15 mouse cellular contexts compared by ENCODE assay signal in genomic region chr9:104075808-104076207, GRCm38 (mm10). TPM values are rescaled to one million over a fixed set of nuclear protein-coding genes. Genes with fewer than 3 reads are reported as not detected.
DNase-seq lines count a peak whose midpoint lies in the region; ATAC-seq and TF ChIP-seq lines count a peak whose summit lies in the region.
"Had no signal": no experiment of that assay in that cellular context is flagged by ENCODE, and none has a peak within 500 bp of the region (broad histone marks: within the 10 kb centered on the region; RNA-seq: fewer than 3 reads in every experiment).

No protein-coding gene starts in this region.

- DNase-seq in hindbrain, embryonic 11.5 days (ENCODE audit: low spot score): peak; percentile 43
- peak; percentile 62 for DNase-seq in 416B (ENCODE audit: low read depth)
- DNase-seq in MEL (ENCODE audit: low read depth, low spot score): peak; percentile 70
- DNase-seq in embryo, embryonic 9.5 days (ENCODE audit: extremely low spot score): peak; percentile 29
- DNase-seq in left cerebral cortex, adult 11 months (ENCODE audit: low spot score): no peak
- DNase-seq in lung, adult 18-20 months: no peak
- no peak for DNase-seq in left cerebral cortex, adult 8-10 months (ENCODE audit: low spot score in 2 of 2)
- DNase-seq: cerebellum, postnatal 36 days; right cerebral cortex, postnatal 25 days had no signal

- no peaks in the 10 kb centered on the region for H3K36me3 ChIP-seq in hindbrain, embryonic 11.5 days (ENCODE audit: control insufficient read depth, insufficient read depth, low read length)
- no peaks in the 10 kb centered on the region; the same call in 1 of the 2 replicates for H3K36me3 ChIP-seq in hindbrain, embryonic 16.5 days (ENCODE audit: control insufficient read depth, insufficient read depth, low read length)
- H3K36me3 ChIP-seq in MEL (ENCODE audit: control insufficient read depth in 1 of 2, insufficient read depth in 2 of 2, low read length in 2 of 2): peaks cover 0 to 10% of the 10 kb centered on the region in 2 experiments; a peak in 3 of 4 replicates
- H3K36me3 ChIP-seq: midbrain, embryonic 15.5 days had no signal

- peak in 2 of 3 experiments; percentile 70 to 73; a peak in 4 of 6 replicates for TF ChIP-seq CTCF in MEL (IDR thresholded peaks at IDR 0.05 in 2 of 3, conservative IDR thresholded peaks at IDR 0.05 in 1 of 3; ENCODE audit: control insufficient read depth in 1 of 3, insufficient read depth in 1 of 3, low read depth in 2 of 3, low read length in 3 of 3, poor library complexity in 1 of 3, severe bottlenecking in 1 of 3)

- H3K9ac ChIP-seq in hindbrain, embryonic 11.5 days (ENCODE audit: low read depth, low read length): no peak overlapping the region
- H3K9ac ChIP-seq in hindbrain, embryonic 16.5 days (ENCODE audit: low read depth, low read length): no peak overlapping the region
- H3K9ac ChIP-seq in MEL (ENCODE audit: control insufficient read depth, low read depth, low read length, poor library complexity, severe bottlenecking): no peak overlapping the region
- H3K9ac ChIP-seq: midbrain, embryonic 15.5 days had no signal

- no peaks in the 10 kb centered on the region for H3K27me3 ChIP-seq in hindbrain, embryonic 11.5 days (ENCODE audit: control insufficient read depth, insufficient read depth, low read length)
- H3K27me3 ChIP-seq in hindbrain, embryonic 16.5 days (replicated peaks; ENCODE audit: control insufficient read depth, insufficient read depth, low read length): no peaks in the 10 kb centered on the region
- H3K27me3 ChIP-seq in MEL (ENCODE audit: control insufficient read depth in 1 of 2, insufficient read depth in 2 of 2, low read length in 2 of 2): no peaks in the 10 kb centered on the region
- H3K27me3 ChIP-seq: midbrain, embryonic 15.5 days had no signal

- 66% methylated on average over 2 of the region's 2 CpGs for WGBS in hindbrain, embryonic 11.5 days
- WGBS in hindbrain, embryonic 16.5 days: 64% methylated on average over 2 of the region's 2 CpGs

- TF ChIP-seq RAD21 in MEL (IDR thresholded peaks at IDR 0.05; ENCODE audit: low read depth, low read length): peak; percentile 63

- TF ChIP-seq POLR2A in MEL (IDR thresholded peaks at IDR 0.05; ENCODE audit: control insufficient read depth in 1 of 2, insufficient read depth in 1 of 2, low read depth in 1 of 2, low read length in 2 of 2, poor library complexity in 1 of 2): no peak

- no peaks in the 10 kb centered on the region for H3K79me2 ChIP-seq in MEL (ENCODE audit: control insufficient read depth, insufficient read depth, low read length, poor library complexity)

- no peak overlapping the region for H3K4me2 ChIP-seq in hindbrain, embryonic 11.5 days (replicated peaks; ENCODE audit: low read depth, low read length)
- no peak overlapping the region for H3K4me2 ChIP-seq in hindbrain, embryonic 16.5 days (ENCODE audit: low read length)
- H3K4me2 ChIP-seq: midbrain, embryonic 15.5 days had no signal

- no peak for TF ChIP-seq EP300 in MEL (IDR thresholded peaks at IDR 0.05; ENCODE audit: low read depth in 1 of 2, low read length in 2 of 2)

- H3K4me3 ChIP-seq in hindbrain, embryonic 11.5 days (ENCODE audit: low read depth, low read length): no peak overlapping the region
- H3K4me3 ChIP-seq in hindbrain, embryonic 16.5 days (ENCODE audit: low read length): no peak overlapping the region
- no peak overlapping the region for H3K4me3 ChIP-seq in MEL (ENCODE audit: control insufficient read depth in 1 of 2, insufficient read depth in 1 of 2, low read depth in 2 of 2, low read length in 2 of 2)
- H3K4me3 ChIP-seq: midbrain, embryonic 15.5 days had no signal

- no peak for ATAC-seq in hindbrain, embryonic 11.5 days (ENCODE audit: low FRiP score)
- no peak for ATAC-seq in hindbrain, embryonic 16.5 days
- ATAC-seq: midbrain, embryonic 15.5 days had no signal

- no peaks in the 10 kb centered on the region for H3K4me1 ChIP-seq in hindbrain, embryonic 11.5 days (replicated peaks; ENCODE audit: control insufficient read depth, insufficient read depth, low read length)
- H3K4me1 ChIP-seq in hindbrain, embryonic 16.5 days (ENCODE audit: control insufficient read depth, insufficient read depth, low read depth, low read length): no peaks in the 10 kb centered on the region
- H3K4me1 ChIP-seq in MEL (ENCODE audit: control insufficient read depth in 1 of 2, insufficient read depth in 2 of 2, low read length in 2 of 2): peaks cover 3 to 9% of the 10 kb centered on the region in 2 experiments
- H3K4me1 ChIP-seq: midbrain, embryonic 15.5 days had no signal

- no peak overlapping the region for H3K27ac ChIP-seq in hindbrain, embryonic 11.5 days (ENCODE audit: low read depth, low read length)
- no peak overlapping the region for H3K27ac ChIP-seq in hindbrain, embryonic 16.5 days (ENCODE audit: low read depth, low read length)
- H3K27ac ChIP-seq in MEL (ENCODE audit: control insufficient read depth, low read depth, low read length): no peak overlapping the region
- H3K27ac ChIP-seq: midbrain, embryonic 15.5 days had no signal

- H3K9me3 ChIP-seq in hindbrain, embryonic 11.5 days (ENCODE audit: control insufficient read depth, low read length): no peaks in the 10 kb centered on the region
- no peaks in the 10 kb centered on the region for H3K9me3 ChIP-seq in hindbrain, embryonic 16.5 days (ENCODE audit: control insufficient read depth, low read length)
- no peaks in the 10 kb centered on the region for H3K9me3 ChIP-seq in MEL (replicated peaks; ENCODE audit: insufficient read depth, low read length)
- H3K9me3 ChIP-seq: midbrain, embryonic 15.5 days had no signal

TF ChIP-seq in MEL, 35 proteins besides CTCF, POLR2A, EP300 and RAD21:
- TF ChIP-seq KAT2A (conservative IDR thresholded peaks at IDR 0.05; ENCODE audit: low read depth, low read length) (no peak), RCOR1 (IDR thresholded peaks at IDR 0.05; ENCODE audit: low read depth, low read length) (no peak), POLR2AphosphoS5 (IDR thresholded peaks at IDR 0.05; ENCODE audit: borderline replicate concordance, low read depth, low read length) (no peak), GATA1 (IDR thresholded peaks at IDR 0.05; ENCODE audit: low read depth, low read length) (no peak), GABPA (IDR thresholded peaks at IDR 0.05; ENCODE audit: low read depth, low read length) (no peak), TBP (IDR thresholded peaks at IDR 0.05; ENCODE audit: low read depth, low read length) (no peak), ZKSCAN1 (IDR thresholded peaks at IDR 0.05; ENCODE audit: low read depth, low read length) (no peak), POLR2AphosphoS2 (IDR thresholded peaks at IDR 0.05; ENCODE audit: low read length) (no peak), MXI1 (IDR thresholded peaks at IDR 0.05; ENCODE audit: low read depth, low read length) (0 out of 2 replicates have a peak, but pooled peaks have one; percentile 20), ELF1 (IDR thresholded peaks at IDR 0.05; ENCODE audit: low read depth, low read length) (no peak), SMC3 (IDR thresholded peaks at IDR 0.05; ENCODE audit: low read depth, low read length) (peak; percentile 54)
TF ChIP-seq in MEL: peak in this region for 2.

RNA-seq across cellular contexts. Expression of gene Acad11, which starts 12.6 kb away (rescaled TPM):
- 7.9 and 9.2 TPM in 2 replicates for polyA plus RNA-seq in hindbrain, embryonic 11.5 days (2014; fragmentation: Nextera tagmentation; extraction: Ambion mirVana)
- polyA plus RNA-seq in hindbrain, embryonic 16.5 days (2015; fragmentation: Nextera tagmentation; extraction: Ambion mirVana): 8.1 and 8.9 TPM in 2 replicates
- total RNA-seq in MEL (2012; rRNA removed): 14.3 and 16.0 TPM in 2 replicates
- 10 to 100 TPM in 1 of 2 experiments, not detected in 1; 14.2 TPM for polyA plus RNA-seq in MEL (2012; ENCODE audit: insufficient read depth in 1 of 2, insufficient read length in 2 of 2, low read depth in 1 of 2, low replicate concordance in 2 of 2, missing spikeins in 1 of 2)
- total RNA-seq in left cerebral cortex, adult 8-10 months (2022): 10 to 100 TPM; 23.8 to 26.1 (median 24.9) TPM

RNA-seq across cellular contexts. Expression of gene Uba5, which starts 12.9 kb away (rescaled TPM):
- 68.1 and 68.6 TPM in 2 replicates for polyA plus RNA-seq in hindbrain, embryonic 11.5 days (2014; fragmentation: Nextera tagmentation; extraction: Ambion mirVana)
- polyA plus RNA-seq in hindbrain, embryonic 16.5 days (2015; fragmentation: Nextera tagmentation; extraction: Ambion mirVana): 66.5 and 68.4 TPM in 2 replicates
- 24.2 and 30.8 TPM in 2 replicates for total RNA-seq in MEL (2012; rRNA removed)
- 10 to 100 TPM in 1 of 2 experiments, not detected in 1; 35.5 TPM for polyA plus RNA-seq in MEL (2012; ENCODE audit: insufficient read depth in 1 of 2, insufficient read length in 2 of 2, low read depth in 1 of 2, low replicate concordance in 2 of 2, missing spikeins in 1 of 2)
- 10 to 100 TPM; 34.9 to 38.8 (median 36.2) TPM for total RNA-seq in left cerebral cortex, adult 8-10 months (2022)

RNA-seq across cellular contexts. Expression of gene Gm28305, which starts 35.3 kb away (rescaled TPM):
- not detected in 2 replicates for polyA plus RNA-seq in hindbrain, embryonic 11.5 days (2014; fragmentation: Nextera tagmentation; extraction: Ambion mirVana)
- not detected in 2 replicates for polyA plus RNA-seq in hindbrain, embryonic 16.5 days (2015; fragmentation: Nextera tagmentation; extraction: Ambion mirVana)
- not detected in 2 replicates for total RNA-seq in MEL (2012; rRNA removed)
- not detected for polyA plus RNA-seq in MEL (2012; ENCODE audit: insufficient read depth in 1 of 2, insufficient read length in 2 of 2, low read depth in 1 of 2, low replicate concordance in 2 of 2, missing spikeins in 1 of 2)
- total RNA-seq in left cerebral cortex, adult 8-10 months (2022): not detected
- polyA plus RNA-seq: gonadal fat pad, adult 2 months; kidney, embryonic 16.5 days; limb, embryonic 11.5 days; midbrain, embryonic 15.5 days; urinary bladder, adult 2 months had no signal

RNA-seq across cellular contexts. Expression of gene Ackr4, which starts 50.9 kb away (rescaled TPM):
- 0.31 and 0.38 TPM in 2 replicates for polyA plus RNA-seq in hindbrain, embryonic 11.5 days (2014; fragmentation: Nextera tagmentation; extraction: Ambion mirVana)
- 1.8 and 2.6 TPM in 2 replicates for polyA plus RNA-seq in hindbrain, embryonic 16.5 days (2015; fragmentation: Nextera tagmentation; extraction: Ambion mirVana)
- total RNA-seq in MEL (2012; rRNA removed): 0.13 and 0.27 TPM in 2 replicates
- polyA plus RNA-seq in MEL (2012; ENCODE audit: insufficient read depth in 1 of 2, insufficient read length in 2 of 2, low read depth in 1 of 2, low replicate concordance in 2 of 2, missing spikeins in 1 of 2): under 1 TPM in 1 of 2 experiments, not detected in 1; 0.10 TPM
- not detected for total RNA-seq in left cerebral cortex, adult 8-10 months (2022)

Comparison
In these comparisons a context has a peak if more than half of its experiments do, and no peak if none do; other contexts are left out.
1. DNase-seq: peak in hindbrain, embryonic 11.5 days (single experiment), 416B (single experiment), MEL (single experiment) and embryo, embryonic 9.5 days (single experiment); none in left cerebral cortex, adult 11 months (single experiment), lung, adult 18-20 months (0 of 2) and left cerebral cortex, adult 8-10 months (0 of 2).